Mouse (Mus musculus): ENCODE measurements at regions not wholly inside any gene's neighbourhood (a gene's known extent, or its start where the extent isn't known, plus 50 kb on each side); places are given as distances from the start of the nearest gene placed in this dataset.
A peak's percentile ranks its signal among the peaks of the same experiment; 100 is the strongest.
"Not testable (repeated sequence)": the region's sequence is repeated elsewhere in the genome, so short reads cannot be mapped to it uniquely, and the experiment has no call there.

GRCm38 (mm10) chr6:3201507-3201906, 197.9 kb downstream of the Samd9l start:
- WGBS, result 51% methylated on average over 12 of the region's 12 CpGs
- not testable (repeated sequence) for H3K9me3 ChIP-seq (ENCODE audit: control insufficient read depth, low read length)

DNA sequence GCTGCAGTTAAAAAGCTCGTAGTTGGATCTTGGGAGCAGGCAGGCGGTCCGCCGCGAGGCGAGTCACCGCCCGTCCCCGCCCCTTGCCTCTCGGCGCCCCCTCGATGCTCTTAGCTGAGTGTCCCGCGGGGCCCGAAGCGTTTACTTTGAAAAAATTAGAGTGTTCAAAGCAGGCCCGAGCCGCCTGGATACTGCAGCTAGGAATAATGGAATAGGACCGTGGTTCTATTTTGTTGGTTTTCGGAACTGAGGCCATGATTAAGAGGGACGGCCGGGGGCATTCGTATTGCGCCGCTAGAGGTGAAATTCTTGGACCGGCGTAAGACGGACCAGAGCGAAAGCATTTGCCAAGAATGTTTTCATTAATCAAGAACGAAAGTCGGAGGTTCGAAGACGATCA, 198.3 kb downstream of the Samd9l start:
- no peak overlapping the region for H3K9ac ChIP-seq (replicated peaks; ENCODE audit: low read depth, low read length)
- H3K27ac ChIP-seq (ENCODE audit: low read length), result no peak overlapping the region
- H3K9me3 ChIP-seq (ENCODE audit: control insufficient read depth, low read length), result 0 out of 2 replicates have a peak, but pooled peaks cover 3% of the 10 kb centered on the region
- no peaks in the 10 kb centered on the region for H3K27me3 ChIP-seq (replicated peaks; ENCODE audit: control insufficient read depth, insufficient read depth, low read length)
- no peaks in the 10 kb centered on the region for H3K4me1 ChIP-seq (replicated peaks; ENCODE audit: control insufficient read depth, insufficient read depth, low read length)
- H3K36me3 ChIP-seq (ENCODE audit: control insufficient read depth, insufficient read depth), result no peaks in the 10 kb centered on the region
- WGBS, result 67% methylated on average over 30 of the region's 33 CpGs
- no peak for ATAC-seq
- no peak overlapping the region for H3K4me3 ChIP-seq (replicated peaks; ENCODE audit: low read length)
- H3K4me2 ChIP-seq (ENCODE audit: low read length), result no peak overlapping the region

More at GRCm38 (mm10) chr6:3201507-3201906, 197.9 kb downstream of the Samd9l start:
- H3K4me1 ChIP-seq (replicated peaks; ENCODE audit: control insufficient read depth, insufficient read depth, low read length); H3K4me3 ChIP-seq (replicated peaks; ENCODE audit: low read length); H3K36me3 ChIP-seq (ENCODE audit: control insufficient read depth, insufficient read depth); H3K4me2 ChIP-seq (ENCODE audit: low read length); H3K27me3 ChIP-seq (replicated peaks; ENCODE audit: control insufficient read depth, insufficient read depth, low read length); ATAC-seq; H3K9ac ChIP-seq (replicated peaks; ENCODE audit: low read depth, low read length); H3K27ac ChIP-seq (ENCODE audit: low read length): not testable (repeated sequence)

DNA sequence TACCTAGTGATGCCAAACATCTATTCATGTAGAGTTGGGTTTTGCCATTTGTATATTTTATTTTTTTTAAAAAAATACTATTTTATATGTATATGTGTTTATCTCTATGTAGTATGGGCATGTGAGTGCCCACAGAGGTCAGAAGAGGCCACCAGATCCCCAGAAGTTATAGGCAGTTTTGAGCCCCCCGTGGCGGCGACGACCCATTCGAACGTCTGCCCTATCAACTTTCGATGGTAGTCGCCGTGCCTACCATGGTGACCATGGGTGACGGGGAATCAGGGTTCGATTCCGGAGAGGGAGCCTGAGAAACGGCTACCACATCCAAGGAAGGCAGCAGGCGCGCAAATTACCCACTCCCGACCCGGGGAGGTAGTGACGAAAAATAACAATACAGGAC, 198.8 kb downstream of the Samd9l start:
- not testable (repeated sequence) for H3K27ac ChIP-seq (ENCODE audit: low read length); H3K36me3 ChIP-seq (ENCODE audit: control insufficient read depth, insufficient read depth); H3K9ac ChIP-seq (replicated peaks; ENCODE audit: low read depth, low read length); H3K9me3 ChIP-seq (ENCODE audit: control insufficient read depth, low read length); H3K4me3 ChIP-seq (replicated peaks; ENCODE audit: low read length); H3K4me1 ChIP-seq (replicated peaks; ENCODE audit: control insufficient read depth, insufficient read depth, low read length); ATAC-seq; H3K27me3 ChIP-seq (replicated peaks; ENCODE audit: control insufficient read depth, insufficient read depth, low read length); H3K4me2 ChIP-seq (ENCODE audit: low read length)
- WGBS, result 82% methylated on average over 18 of the region's 18 CpGs

DNA sequence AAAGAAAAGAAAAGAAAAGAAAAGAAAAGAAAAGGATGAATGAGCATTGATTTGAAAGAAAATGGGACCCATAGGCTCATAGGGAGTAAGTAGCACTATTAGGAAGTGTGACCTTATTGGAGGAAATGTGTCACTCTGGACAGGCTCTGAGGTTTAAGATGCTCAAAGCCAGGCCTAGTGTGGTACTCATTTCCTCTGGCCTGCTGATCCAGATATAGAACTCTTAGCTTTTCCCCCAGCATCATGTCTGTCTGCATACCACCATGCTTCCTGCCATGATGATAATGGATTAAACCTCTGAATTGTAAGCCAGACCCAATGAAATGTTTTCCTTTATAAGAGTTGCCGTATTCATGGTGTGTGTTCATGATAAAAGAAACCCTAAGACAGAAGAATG, 206.9 kb downstream of the Samd9l start:
- ATAC-seq; H3K36me3 ChIP-seq (ENCODE audit: control insufficient read depth, insufficient read depth); H3K27me3 ChIP-seq (replicated peaks; ENCODE audit: control insufficient read depth, insufficient read depth, low read length); H3K4me2 ChIP-seq (ENCODE audit: low read length); H3K27ac ChIP-seq (ENCODE audit: low read length); H3K4me3 ChIP-seq (replicated peaks; ENCODE audit: low read length); H3K9me3 ChIP-seq (ENCODE audit: control insufficient read depth, low read length); H3K4me1 ChIP-seq (replicated peaks; ENCODE audit: control insufficient read depth, insufficient read depth, low read length); H3K9ac ChIP-seq (replicated peaks; ENCODE audit: low read depth, low read length): not testable (repeated sequence)
- 65% methylated on average over 1 of the region's 1 CpGs for WGBS

DNA sequence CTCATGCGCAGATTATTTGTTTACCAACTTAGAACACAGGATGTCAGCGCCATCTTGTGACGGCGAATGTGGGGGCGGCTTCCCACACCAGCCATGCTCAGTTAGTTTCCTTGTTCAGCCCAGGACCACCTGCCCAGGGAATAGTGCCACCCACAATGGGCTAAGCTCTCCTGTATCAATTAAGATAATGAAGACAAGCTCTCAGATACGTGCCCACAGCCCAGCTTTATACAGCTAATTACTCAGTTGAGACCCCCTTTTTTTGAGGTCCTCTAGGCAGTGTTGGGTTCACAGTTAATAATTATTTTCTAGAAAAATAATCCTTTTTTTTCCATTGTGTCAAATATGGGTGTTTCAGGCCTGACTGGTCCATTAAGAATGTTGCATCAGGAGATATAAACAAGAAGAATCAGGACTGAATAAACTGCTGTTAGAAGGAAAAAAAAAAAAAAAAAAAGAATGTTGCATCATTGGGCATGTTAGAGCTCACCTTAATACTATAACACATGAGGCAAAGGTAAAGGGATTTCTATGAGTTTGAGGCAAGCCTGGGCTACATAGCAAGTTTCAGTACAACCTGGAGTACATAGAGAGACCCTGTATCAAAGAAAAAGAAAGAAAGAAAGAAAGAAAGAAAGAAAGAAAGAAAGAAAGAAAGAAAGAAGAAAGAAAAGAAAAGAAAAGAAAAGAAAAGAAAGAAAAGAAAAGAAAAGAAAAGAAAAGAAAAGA, 207.5 kb downstream of the Samd9l start:
- ATAC-seq; H3K9me3 ChIP-seq (ENCODE audit: control insufficient read depth, low read length); H3K4me1 ChIP-seq (replicated peaks; ENCODE audit: control insufficient read depth, insufficient read depth, low read length); H3K4me3 ChIP-seq (replicated peaks; ENCODE audit: low read length); H3K36me3 ChIP-seq (ENCODE audit: control insufficient read depth, insufficient read depth); H3K27me3 ChIP-seq (replicated peaks; ENCODE audit: control insufficient read depth, insufficient read depth, low read length); H3K4me2 ChIP-seq (ENCODE audit: low read length); H3K9ac ChIP-seq (replicated peaks; ENCODE audit: low read depth, low read length); H3K27ac ChIP-seq (ENCODE audit: low read length): not testable (repeated sequence)
- WGBS, result 86% methylated on average over 5 of the region's 6 CpGs

DNA sequence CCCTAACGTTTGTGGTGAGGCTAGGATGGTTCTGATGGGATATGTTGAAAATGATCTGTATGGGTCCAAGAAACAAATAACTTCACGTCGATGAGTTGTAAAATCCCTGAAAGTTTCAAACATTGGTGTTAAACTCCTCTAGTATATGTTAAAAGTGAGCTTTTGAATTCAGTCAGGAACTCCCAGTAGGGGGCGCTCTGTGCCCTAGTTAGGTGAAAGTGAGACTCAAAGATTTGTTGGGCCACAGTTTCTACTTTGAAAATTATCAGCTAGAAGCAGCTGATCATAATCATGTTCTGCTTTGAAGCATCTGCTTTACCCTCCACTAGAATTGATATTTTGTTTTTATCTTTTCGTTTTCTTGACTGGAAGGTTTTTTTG, 215.6 kb downstream of the Samd9l start:
- no peak for ATAC-seq
- H3K27me3 ChIP-seq (replicated peaks; ENCODE audit: control insufficient read depth, insufficient read depth, low read length), result no peaks in the 10 kb centered on the region
- H3K4me2 ChIP-seq (ENCODE audit: low read length), result no peak overlapping the region
- H3K4me3 ChIP-seq (replicated peaks; ENCODE audit: low read length), result no peak overlapping the region
- no peak overlapping the region for H3K27ac ChIP-seq (ENCODE audit: low read length)
- 46% methylated on average over 5 of the region's 5 CpGs for WGBS
- no peaks in the 10 kb centered on the region for H3K36me3 ChIP-seq (ENCODE audit: control insufficient read depth, insufficient read depth)
- H3K9me3 ChIP-seq (ENCODE audit: control insufficient read depth, low read length), result peaks cover 17% of the 10 kb centered on the region
- no peaks in the 10 kb centered on the region for H3K4me1 ChIP-seq (replicated peaks; ENCODE audit: control insufficient read depth, insufficient read depth, low read length)
- H3K9ac ChIP-seq (replicated peaks; ENCODE audit: low read depth, low read length), result no peak overlapping the region

DNA sequence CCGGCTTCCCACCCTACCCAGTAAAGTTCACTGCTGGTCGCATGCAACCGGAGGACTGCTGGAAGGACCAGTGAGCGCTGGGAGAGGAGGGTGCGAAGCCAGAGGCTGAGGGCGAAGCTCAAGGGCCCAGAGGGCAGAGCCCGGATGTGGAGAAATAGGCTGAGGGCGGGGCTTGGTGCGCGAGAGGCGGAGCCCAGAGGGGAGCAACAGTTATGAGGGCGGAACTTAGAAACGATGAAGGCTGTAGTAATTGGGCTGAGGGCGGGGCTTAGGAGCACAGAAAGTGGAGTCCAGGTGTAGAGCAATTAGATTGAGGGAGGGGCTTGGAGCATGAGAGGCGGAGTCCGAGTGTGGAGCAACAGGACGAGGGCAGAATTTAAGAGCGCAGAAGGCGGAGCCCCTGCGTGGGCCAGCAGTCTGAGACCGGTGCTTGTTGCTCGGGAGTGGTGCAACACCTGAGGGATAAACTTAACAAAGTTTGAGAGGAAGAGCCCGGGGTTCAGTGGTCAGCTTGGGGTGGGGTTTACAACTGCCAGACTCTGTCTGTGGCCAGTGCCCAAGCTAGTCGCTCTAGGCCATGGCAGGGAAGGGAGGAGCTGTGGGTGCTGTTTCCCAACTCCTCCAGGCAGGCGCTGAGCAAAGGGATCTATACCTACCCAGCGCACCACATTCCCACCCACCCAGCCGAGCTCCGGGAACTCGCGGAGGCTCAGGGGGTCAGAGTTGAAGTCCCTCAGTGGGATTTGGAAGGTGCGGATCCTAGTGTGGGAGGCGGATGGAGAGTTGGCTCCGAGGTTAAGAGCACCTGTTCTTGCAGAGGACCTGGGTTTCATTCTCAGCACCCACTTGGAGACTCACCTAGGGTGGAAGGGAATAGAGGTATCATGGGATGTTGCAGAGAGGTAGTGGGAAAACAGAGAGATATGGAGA, 216.2 kb downstream of the Samd9l start:
- 48% methylated on average over 33 of the region's 33 CpGs for WGBS
- no peak overlapping the region for H3K27ac ChIP-seq (ENCODE audit: low read length)
- peak overlapping the region; percentile 3; the same call in 1 of the 2 replicates for H3K4me2 ChIP-seq (ENCODE audit: low read length)
- ATAC-seq, result peak; percentile 71
- no peaks in the 10 kb centered on the region for H3K27me3 ChIP-seq (replicated peaks; ENCODE audit: control insufficient read depth, insufficient read depth, low read length)
- no peaks in the 10 kb centered on the region for H3K36me3 ChIP-seq (ENCODE audit: control insufficient read depth, insufficient read depth)
- H3K4me1 ChIP-seq (replicated peaks; ENCODE audit: control insufficient read depth, insufficient read depth, low read length), result no peaks in the 10 kb centered on the region
- peaks cover 17% of the 10 kb centered on the region for H3K9me3 ChIP-seq (ENCODE audit: control insufficient read depth, low read length)
- H3K4me3 ChIP-seq (replicated peaks; ENCODE audit: low read length), result peak overlapping the region; percentile 2; the same call in 1 of the 2 replicates
- no peak overlapping the region for H3K9ac ChIP-seq (replicated peaks; ENCODE audit: low read depth, low read length)

DNA sequence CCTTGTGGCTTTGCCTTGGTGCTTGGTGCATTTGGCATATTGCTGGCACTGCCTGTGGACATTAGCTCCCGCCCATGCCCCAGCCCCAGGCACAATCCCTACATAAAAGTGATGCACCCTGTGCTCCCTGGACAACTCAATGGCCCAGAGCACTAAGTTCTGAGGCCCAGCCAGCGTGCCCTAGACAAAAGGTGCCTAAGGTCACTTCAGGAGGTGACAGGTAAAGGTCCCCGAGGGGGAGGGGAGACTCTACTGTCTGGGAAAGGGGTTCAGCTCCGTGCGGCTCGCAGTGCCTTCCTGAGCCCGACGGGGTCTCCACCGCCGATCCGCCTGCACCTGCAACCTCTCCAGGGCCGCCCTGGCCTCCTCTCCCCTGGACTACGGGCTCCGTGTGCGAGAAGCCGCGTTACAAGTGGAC, 216.9 kb downstream of the Samd9l start:
- not testable (repeated sequence) for H3K9ac ChIP-seq (replicated peaks; ENCODE audit: low read depth, low read length); H3K4me1 ChIP-seq (replicated peaks; ENCODE audit: control insufficient read depth, insufficient read depth, low read length); H3K36me3 ChIP-seq (ENCODE audit: control insufficient read depth, insufficient read depth); H3K27ac ChIP-seq (ENCODE audit: low read length); H3K27me3 ChIP-seq (replicated peaks; ENCODE audit: control insufficient read depth, insufficient read depth, low read length); H3K4me3 ChIP-seq (replicated peaks; ENCODE audit: low read length)
- ATAC-seq, result peak; percentile 49
- 38% methylated on average over 17 of the region's 17 CpGs for WGBS
- H3K9me3 ChIP-seq (ENCODE audit: control insufficient read depth, low read length), result peaks cover 17% of the 10 kb centered on the region
- peak overlapping the region; percentile 3; the same call in 1 of the 2 replicates for H3K4me2 ChIP-seq (ENCODE audit: low read length)

DNA sequence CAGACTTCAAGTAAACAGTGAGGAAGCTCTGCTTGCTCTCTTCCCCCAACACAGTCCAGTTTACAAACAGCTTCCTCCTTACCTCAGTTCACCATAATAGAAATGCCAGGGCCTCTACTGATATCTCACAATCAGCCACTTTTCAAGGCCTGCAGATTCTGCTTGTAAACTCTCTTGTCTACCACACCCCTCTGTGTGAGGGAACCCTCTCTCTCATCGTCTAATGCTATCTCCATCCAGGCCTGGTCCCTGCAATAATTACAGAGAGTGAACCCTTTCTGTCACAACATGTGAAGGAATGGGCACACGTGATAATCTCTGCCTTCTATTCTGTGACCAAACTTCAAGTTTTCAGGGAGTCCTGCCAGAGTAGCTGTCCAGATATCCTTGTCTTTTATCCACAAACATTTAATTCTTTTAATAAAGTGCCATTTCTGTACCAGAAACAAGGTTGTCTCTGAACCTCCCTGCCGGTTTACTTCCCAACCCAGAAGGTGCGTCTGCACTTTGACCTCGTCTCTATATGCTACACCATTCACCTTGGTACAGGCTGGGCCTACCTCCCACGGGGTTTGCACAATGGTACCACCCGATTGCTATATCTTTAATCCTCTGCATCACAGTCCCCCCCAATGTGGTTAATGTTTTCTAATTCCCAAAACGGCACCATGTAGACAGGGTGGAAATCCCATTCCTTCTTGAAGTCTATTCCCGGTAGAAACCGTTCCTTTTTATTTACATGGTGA, 219.6 kb downstream of the Samd9l start:
- not testable (repeated sequence) for H3K36me3 ChIP-seq (ENCODE audit: control insufficient read depth, insufficient read depth); H3K9ac ChIP-seq (replicated peaks; ENCODE audit: low read depth, low read length); H3K27ac ChIP-seq (ENCODE audit: low read length); H3K4me2 ChIP-seq (ENCODE audit: low read length); H3K4me3 ChIP-seq (replicated peaks; ENCODE audit: low read length); H3K4me1 ChIP-seq (replicated peaks; ENCODE audit: control insufficient read depth, insufficient read depth, low read length); ATAC-seq; H3K27me3 ChIP-seq (replicated peaks; ENCODE audit: control insufficient read depth, insufficient read depth, low read length)
- peaks cover 17% of the 10 kb centered on the region for H3K9me3 ChIP-seq (ENCODE audit: control insufficient read depth, low read length)
- 77% methylated on average over 7 of the region's 10 CpGs for WGBS
